Mouse (Mus musculus) kidney, adult 2 months (tissue): ENCODE results near the gene Slc6a20b.

ENCODE experiments used
- CTCF ChIP-seq: fragments of 200-500 bp; conservative IDR thresholded peaks from 2 replicates; pipeline ENCODE4 v1.5.1; 2011; ENCODE audit warnings: low read depth, mild to moderate bottlenecking, control low read depth, low read length, moderate library complexity, mixed read lengths; ENCODE audit not compliant: insufficient read depth, insufficient read length
- POLR2A ChIP-seq: fragments of 200-500 bp; IDR thresholded peaks from one replicate; pipeline ENCODE4 v1.6.1; 2011; ENCODE audit warnings: low read depth, low read length, control low read depth

DNA sequence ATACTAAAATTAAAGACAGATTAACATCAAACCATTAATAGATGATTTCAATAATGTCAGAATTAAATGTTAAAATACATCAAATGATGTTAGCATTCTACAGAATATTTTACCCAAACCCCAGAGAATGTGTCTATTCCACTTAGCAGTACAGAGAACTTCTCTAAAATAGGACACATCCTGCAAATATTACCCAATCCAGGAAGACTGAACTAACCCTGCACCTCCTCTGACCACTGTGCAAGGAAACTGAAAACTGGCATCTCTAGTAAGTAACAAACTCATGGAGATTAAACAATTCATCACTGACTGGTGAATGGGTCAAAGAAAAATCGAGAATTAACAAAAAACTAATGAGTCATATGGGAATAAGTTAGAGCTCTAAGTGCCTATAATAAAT, 30.8 kb downstream of the Slc6a20b start:
- TF ChIP-seq POLR2A = no peak
- TF ChIP-seq CTCF = no peak
